Mouse (Mus musculus) c-Kit-negative CD71-positive TER-119-positive erythroid progenitor cells, embryonic 14.5 days (primary cell): ENCODE measurements around the gene Tnni3k.

Experiments
- DNase-seq: peaks from one replicate; pipeline ENCODE4 v3.0.0-alpha.2; 2013; ENCODE audit warnings: low read depth, low spot score

Gene Tnni3k

DNA sequence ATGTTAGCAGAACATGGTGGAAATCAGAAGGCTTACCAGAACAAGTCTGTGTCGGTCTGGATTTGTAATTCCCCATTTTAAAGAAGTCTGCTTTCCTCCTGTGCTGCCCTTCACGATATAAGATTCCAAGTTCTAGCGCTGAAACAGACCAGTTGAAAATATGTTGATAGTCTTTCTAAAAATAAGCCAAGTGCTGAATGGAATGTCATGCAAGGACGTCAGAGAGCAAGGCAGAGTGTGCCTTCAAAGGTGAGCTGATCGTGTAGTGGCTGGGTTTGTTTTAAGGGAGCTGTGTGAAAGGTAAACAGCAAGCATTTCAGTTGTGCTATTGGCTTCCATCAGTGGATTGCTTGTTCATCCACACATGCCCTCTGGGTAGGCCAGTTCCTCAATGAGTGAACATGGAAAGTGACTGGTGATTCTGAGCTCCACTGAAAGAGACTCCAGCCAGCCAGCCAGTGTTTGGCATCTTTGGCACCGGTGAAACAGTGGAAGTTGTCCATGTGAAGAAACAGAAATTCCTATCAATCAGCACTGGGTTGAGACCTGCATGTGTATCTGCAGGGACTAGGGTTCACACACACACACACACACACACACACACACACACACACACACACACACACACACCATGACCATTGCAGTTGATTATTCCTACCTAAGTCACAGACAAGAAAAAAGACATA is at the start of gene Tnni3k:
Gene Tnni3k, minus strand, starts transcription at position 177 of the 686 bp plus-strand sequence.
- DNase-seq, result no peak

DNA sequence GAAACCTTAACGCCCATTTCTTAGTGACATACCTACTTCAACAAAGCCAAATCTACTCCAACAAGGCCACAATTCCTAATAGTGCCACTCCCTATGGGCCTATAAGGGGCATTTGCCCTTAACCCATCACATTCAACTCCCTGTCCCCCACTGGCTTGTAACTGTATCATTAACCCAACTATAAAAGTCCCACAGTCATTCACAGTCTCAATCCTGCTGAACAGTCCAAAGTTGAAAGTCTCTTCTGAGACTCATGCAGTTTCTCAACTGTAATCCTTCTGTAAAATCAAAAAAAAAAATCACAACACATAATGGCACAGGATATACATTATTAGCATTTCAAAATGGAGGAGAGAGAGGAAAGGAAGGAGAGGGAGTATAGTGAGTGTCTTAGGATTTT is 44.1 kb upstream of the Tnni3k start:
- DNase-seq, result no peak

- peak; percentile 47 for DNase-seq
These were observed 38.1 kb upstream of the Tnni3k start, which contains the start of the genes Fpgt and Lrriq3 for GRCm38 (mm10) chr3:155093116-155093956. TSS of gene Fpgt (minus strand) at chr3:155093403. TSS of gene Lrriq3 (plus strand) at chr3:155093434.

- no peak for DNase-seq
These were observed 36.9 kb upstream of the Tnni3k start for GRCm38 (mm10) chr3:155092081-155092480.

DNA sequence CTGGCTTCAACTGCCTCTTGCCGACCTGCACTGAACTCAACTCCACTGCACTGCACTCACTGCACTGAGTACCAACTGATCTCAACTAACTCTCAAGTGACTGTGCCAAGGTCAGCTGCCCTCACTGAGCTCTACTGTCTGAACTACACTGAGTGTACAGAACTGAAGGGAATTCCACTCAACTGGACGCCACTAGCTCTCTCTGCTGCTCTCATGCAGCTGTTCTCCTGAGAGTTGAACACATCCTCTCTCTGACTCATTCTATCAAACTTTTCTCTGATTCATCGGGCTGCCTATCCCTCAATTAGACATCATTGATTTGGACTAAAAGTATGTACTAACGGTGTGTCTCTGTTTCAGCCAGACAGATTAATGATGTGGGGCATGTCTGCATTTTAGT is 22.7 kb upstream of the Tnni3k start:
- DNase-seq, result no peak

GRCm38 (mm10) chr3:155059449-155059822 is 4.2 kb upstream of the Tnni3k start:
- no peak for DNase-seq

- no peak for DNase-seq
These were observed 3.7 kb upstream of the Tnni3k start for GRCm38 (mm10) chr3:155058800-155059448.

GRCm38 (mm10) chr3:155057566-155057965 is 2.4 kb upstream of the Tnni3k start:
- no peak for DNase-seq

DNA sequence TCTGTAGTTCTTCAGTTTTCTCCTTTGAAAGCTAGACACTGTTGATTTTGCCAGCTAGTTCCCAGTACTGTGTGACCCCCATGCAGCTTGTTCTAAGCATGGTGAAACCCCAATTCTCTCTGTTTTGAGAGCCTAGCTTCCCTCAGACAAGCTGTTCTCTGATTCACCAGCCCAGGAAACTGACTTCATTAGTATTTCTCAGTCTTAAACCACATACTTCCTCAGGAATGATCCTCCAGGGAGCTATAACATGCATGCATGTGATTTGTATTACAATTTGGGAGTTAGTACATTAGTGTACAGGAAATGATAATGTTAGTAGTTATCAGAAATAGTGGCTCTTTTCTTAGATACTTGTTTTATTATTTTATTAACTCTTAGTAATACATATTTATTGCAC is 1.4 kb upstream of the Tnni3k start:
- no peak for DNase-seq

GRCm38 (mm10) chr3:155053189-155053588 is 2.0 kb downstream of the Tnni3k start:
- DNase-seq, result no peak

GRCm38 (mm10) chr3:155052021-155052420 is 3.2 kb downstream of the Tnni3k start:
- DNase-seq, result no peak

DNA sequence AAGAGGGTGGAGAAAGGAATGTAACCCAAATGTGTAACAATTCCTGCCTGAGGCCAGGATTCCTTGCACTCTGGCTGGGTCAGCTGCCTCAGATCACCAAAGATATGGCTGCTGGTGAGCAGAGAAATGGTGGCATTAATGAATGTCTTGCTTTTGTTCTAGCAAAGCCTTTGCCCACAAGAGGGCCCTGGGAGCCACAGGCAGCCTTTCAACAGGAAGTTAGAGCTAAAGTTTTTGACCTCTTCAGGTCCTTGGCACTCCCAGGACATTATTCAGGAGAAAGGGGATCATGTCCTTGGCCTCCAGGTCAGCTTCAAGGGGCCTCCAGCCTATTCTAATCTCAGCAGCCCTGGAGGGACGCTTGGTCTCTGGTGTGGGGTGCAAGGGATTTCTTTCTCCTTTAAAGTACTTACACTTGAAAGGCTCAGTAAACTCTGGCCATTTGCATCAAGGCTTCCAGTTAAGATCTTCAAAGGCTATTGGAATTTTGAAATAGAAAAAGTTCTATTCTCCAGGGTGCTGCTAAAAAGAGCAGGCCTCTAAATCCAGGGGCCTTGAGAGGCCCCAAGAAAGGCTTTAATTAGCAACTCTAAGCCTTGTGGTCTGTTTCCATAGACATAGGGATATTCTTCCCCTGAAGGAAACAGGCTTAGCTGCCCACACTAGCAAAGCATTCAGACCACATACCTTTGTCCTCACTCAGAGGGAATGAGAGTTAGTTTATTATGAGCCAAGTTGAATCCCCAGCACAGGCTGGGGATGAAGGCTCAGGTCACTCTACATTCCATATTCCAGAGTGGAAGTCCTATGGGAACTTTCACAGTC is 16.0 kb downstream of the Tnni3k start:
- DNase-seq, result no peak

- no peak for DNase-seq
These were observed 20.9 kb downstream of the Tnni3k start for GRCm38 (mm10) chr3:155034323-155034722.

DNA sequence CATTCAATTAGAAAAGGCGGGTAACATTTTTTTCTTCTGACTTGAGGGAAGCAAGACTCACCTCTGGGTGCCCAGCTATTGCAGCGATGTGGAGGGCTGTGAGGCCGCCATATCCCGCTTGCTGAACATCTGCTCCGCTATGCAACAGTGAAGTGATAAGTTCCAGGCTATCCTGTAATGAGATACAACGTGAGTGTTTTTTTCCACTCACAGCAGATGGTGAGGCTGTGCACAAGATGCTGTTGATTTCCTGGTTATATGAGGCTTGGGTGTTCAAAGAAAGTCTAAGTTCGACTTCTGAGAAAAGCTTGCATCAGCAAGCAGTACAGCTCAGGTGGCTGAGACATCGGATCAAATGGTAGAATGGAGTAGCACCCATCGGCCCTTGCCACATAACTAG is 25.0 kb downstream of the Tnni3k start:
- DNase-seq, result no peak

DNA sequence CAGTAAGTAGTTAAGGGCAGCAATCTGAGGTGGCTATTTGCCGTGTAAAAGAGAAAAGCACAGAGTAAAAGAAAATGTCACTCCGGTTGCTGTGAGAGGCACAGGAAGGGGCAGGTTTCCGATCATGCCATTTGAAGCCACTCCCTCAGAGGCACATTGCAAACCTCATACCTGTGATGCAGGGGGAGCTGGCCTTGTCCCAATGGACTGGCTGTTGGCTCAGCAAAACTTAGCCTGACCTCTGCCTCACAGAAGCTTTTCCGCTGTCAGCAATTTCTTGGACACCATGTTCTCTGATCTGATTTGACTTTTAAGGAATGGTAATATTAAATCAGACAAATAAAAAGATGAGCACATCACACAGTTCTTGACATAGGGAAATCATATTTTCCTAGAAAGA is 52.4 kb downstream of the Tnni3k start:
- DNase-seq, result no peak

DNA sequence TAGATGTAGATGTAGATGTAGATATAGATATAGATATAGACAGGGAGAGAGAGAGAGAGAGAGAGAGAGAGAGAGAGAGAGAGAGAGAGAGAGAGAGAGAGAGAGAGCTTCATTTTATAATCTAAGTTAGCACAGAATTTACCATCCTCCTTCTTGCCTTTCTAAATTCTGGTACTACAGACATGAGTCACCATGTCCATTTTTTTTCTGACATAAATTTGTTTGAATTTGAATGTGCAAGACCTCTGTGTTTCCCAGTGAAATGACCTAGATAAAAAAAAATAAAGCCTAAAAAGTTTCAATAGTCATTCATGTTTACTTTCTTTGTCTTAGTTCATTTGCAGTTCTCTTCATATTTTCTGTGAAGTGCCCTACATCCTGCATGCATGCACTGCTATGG is 54.2 kb downstream of the Tnni3k start:
- no peak for DNase-seq

DNA sequence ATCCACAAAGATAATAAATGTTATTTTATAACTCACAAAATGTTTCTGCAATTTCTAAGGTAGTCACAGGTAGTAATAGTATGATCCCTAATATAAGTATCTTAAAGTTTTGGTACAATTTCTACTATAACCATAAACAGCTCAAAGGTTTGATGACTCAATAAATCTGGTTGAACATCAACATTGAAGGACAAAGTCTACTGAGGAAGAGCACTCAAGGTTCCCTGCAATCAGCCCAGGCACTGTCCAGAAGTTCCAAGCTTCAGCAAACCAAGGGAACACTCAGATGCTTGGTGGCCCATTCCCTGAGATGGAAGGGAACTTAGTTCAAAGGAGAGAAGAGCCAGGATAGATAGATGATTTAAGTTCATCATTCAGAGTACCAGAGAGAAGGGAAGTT is 62.5 kb downstream of the Tnni3k start:
- no peak for DNase-seq

DNA sequence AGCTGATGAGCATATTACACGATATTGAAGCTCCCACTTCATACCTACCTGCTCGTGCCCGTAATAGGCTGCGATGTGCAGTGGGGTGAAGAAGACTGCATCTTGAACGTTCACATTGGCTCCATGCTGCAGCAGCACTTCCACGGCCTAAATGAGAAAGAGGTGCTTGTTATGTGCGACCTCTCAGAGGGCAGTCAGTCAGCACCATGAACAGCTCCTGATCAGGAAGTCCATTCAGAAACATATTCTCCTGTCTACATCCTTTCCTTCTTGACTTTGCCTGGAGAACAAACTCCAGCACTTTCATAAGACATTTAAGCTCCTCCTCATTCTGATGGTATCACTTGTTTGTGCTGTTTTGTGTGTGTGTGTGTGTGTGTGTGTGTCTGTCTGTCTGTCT is 76.1 kb downstream of the Tnni3k start:
- DNase-seq, result no peak

DNA sequence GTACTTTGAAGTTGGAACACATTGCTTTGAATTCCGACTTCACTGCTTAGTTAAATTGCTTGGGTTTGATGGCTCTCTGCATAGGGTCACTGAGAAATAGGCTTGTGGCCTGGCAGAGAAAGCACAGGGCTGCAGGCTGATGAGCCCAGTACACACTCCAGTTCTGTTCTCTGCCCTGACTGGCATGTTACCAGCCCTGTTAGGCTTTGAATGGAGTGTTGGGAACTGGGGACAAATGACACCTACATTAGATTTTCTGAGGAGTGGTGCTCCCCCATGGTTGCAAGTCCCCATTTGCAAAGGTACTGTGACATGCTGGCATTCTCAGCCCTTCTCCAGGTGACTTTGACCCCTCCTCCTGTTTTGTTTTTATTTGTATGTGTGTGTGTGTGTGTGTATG is 83.6 kb downstream of the Tnni3k start:
- no peak for DNase-seq

- no peak for DNase-seq
These were observed 84.2 kb downstream of the Tnni3k start for GRCm38 (mm10) chr3:154970981-154971380.

DNA sequence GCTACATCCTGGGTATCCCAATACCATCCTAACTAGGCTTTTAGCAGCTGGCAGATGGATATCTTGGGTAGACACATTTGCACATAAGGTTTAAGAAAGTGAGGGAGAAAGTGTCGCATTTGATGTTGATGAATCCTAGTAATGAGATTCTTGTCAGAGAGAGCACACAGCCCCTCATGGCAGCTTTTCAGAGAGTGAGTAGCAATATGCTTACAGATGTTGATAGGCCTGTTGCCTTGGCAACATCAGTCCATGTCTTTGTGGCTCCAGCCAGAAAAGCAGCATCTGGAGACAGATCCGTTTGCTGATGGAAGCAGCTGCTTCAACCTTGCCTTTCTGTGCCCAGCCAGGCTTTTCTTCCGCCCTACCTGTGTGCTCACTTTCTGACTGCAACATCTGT is 93.9 kb downstream of the Tnni3k start:
- DNase-seq, result no peak

DNA sequence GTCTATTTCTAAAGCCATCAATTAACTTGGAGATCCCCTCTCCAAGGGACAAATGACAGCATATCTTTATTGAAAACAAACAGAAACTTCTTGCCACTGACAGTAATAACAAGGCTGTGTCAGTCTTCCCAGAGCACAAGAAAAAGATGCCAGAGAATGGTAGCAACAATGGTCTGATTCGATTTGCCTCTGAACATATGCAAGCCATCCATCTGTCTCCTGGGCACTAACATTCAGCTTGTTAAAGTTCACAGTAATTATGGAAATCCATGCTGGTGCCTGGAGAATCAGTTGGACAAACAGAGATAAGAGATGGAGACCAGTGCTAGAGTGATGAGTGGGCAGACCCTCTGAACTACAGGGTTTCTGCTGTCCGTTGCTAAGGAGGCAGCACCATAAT is 102.1 kb downstream of the Tnni3k start:
- no peak for DNase-seq
